Mouse (Mus musculus) liver, postnatal 0 days (tissue): Measurements from ENCODE around the gene Tmem94.

Experiments used
- CTCF ChIP-seq: sonication (generic); IDR thresholded peaks from 2 replicates; pipeline ENCODE4 v1.5.1; 2016; ENCODE audit warnings: antibody characterized with exemption, low read depth
- EP300 ChIP-seq: IDR thresholded peaks from 2 replicates; pipeline ENCODE4 v1.6.1; 2016; ENCODE audit warnings: antibody characterized with exemption, low read depth, mild to moderate bottlenecking

- TF ChIP-seq CTCF (no peak), EP300 (no peak)
Measured at GRCm38 (mm10) chr11:115742926-115743325, 22.3 kb upstream of the Tmem94 start.
